Mouse (Mus musculus): ENCODE measurements around the gene Lepr. TPM values are rescaled to one million over a fixed set of nuclear protein-coding genes. Genes with fewer than 3 reads are reported as not detected.
A peak's percentile ranks its signal among the peaks of the same experiment; 100 is the strongest.

The Lepr gene
- 2.9 and 4.5 TPM in 2 replicates for total RNA-seq (2014; rRNA removed; ENCODE audit: low replicate concordance)
- 3.5 and 3.9 TPM in 2 replicates for polyA plus RNA-seq (2015; fragmentation: Nextera tagmentation; extraction: Ambion mirVana)

- no peak for ATAC-seq (ENCODE audit: insufficient read depth, low read depth)
Observed at GRCm38 (mm10) chr4:101717367-101718121, at the start of gene Lepr. Lepr (plus strand) TSS chr4:101717404.

DNA sequence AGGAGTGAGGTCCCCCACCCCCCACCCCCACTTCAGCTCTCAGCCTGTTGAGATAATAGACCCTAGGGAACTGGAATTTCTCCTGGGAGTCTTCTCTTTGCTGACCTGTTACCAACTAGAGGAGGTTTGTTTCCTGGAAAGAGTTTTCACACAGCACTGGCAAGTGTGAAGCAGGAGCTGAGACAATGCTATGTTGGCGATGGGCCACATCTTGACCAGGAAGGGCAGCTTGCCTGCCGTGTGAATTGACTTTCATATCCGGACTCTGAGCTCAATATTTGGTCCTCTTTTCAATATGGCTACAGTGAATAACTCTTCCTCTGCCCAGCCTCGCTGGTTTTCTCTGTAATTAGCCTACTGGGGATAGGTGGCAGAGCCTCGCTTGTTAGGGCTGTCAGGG, 48.0 kb upstream of the Lepr start:
- no peak overlapping the region for H3K4me2 ChIP-seq (ENCODE audit: low read depth, low read length)

More at GRCm38 (mm10) chr4:101717367-101718121, at the start of gene Lepr:
- no peak for DNase-seq (ENCODE audit: low spot score)
- no peak within 1 kb of the TSS for H3K27ac ChIP-seq (ENCODE audit: low read depth)
- no peak for TF ChIP-seq EP300 (IDR thresholded peaks at IDR 0.05; ENCODE audit: low read depth)
- no peak for TF ChIP-seq CTCF (IDR thresholded peaks at IDR 0.05; ENCODE audit: low read depth)
- peaks cover 4% of the 10 kb centered on the region; the same call in 1 of the 2 replicates for H3K4me1 ChIP-seq (ENCODE audit: control insufficient read depth, insufficient read depth)
- H3K4me2 ChIP-seq (ENCODE audit: low read depth, low read length): peak within 1 kb of the TSS; percentile 69
- no peaks in the 10 kb centered on the region for H3K36me3 ChIP-seq (replicated peaks; ENCODE audit: control insufficient read depth, insufficient read depth, low read length)
- no peaks in the 10 kb centered on the region for H3K9me3 ChIP-seq (replicated peaks; ENCODE audit: control insufficient read depth, low read length)
- WGBS: under 1% methylated on average over 50 of the region's 50 CpGs
- H3K4me3 ChIP-seq (ENCODE audit: low read depth, low read length): peak within 1 kb of the TSS; percentile 51
- peak within 1 kb of the TSS; percentile 11; the same call in 1 of the 2 replicates for H3K9ac ChIP-seq (replicated peaks; ENCODE audit: low read depth, low read length)
- peaks cover 15% of the 10 kb centered on the region; the same call in 1 of the 2 replicates for H3K27me3 ChIP-seq (ENCODE audit: control insufficient read depth, insufficient read depth, low read length)

GRCm38 (mm10) chr4:101669811-101670210, 47.4 kb upstream of the Lepr start:
- no peak for ATAC-seq (ENCODE audit: insufficient read depth, low read depth)
- Histone ChIP-seq H3K4me2 (ENCODE audit: low read depth, low read length) (no peak overlapping the region), H3K4me3 (ENCODE audit: low read depth, low read length) (no peak overlapping the region), H3K9me3 (replicated peaks; ENCODE audit: control insufficient read depth, low read length) (0 out of 2 replicates have a peak, but pooled peaks cover 7% of the 10 kb centered on the region), H3K27me3 (ENCODE audit: control insufficient read depth, insufficient read depth, low read length) (no peaks in the 10 kb centered on the region), H3K9ac (replicated peaks; ENCODE audit: low read depth, low read length) (no peak overlapping the region), H3K4me1 (ENCODE audit: control insufficient read depth, insufficient read depth) (no peaks in the 10 kb centered on the region), H3K27ac (ENCODE audit: low read depth) (no peak overlapping the region), H3K36me3 (replicated peaks; ENCODE audit: control insufficient read depth, insufficient read depth, low read length) (no peaks in the 10 kb centered on the region)
- TF ChIP-seq EP300 (IDR thresholded peaks at IDR 0.05; ENCODE audit: low read depth) (no peak), CTCF (IDR thresholded peaks at IDR 0.05; ENCODE audit: low read depth) (no peak)
- 68% methylated on average over 5 of the region's 5 CpGs for WGBS
- DNase-seq (ENCODE audit: low spot score): no peak

More for the DNA sequence above, 48.0 kb upstream of the Lepr start:
- Histone ChIP-seq H3K27ac (ENCODE audit: low read depth) (no peak overlapping the region), H3K36me3 (replicated peaks; ENCODE audit: control insufficient read depth, insufficient read depth, low read length) (no peaks in the 10 kb centered on the region), H3K4me1 (ENCODE audit: control insufficient read depth, insufficient read depth) (no peaks in the 10 kb centered on the region), H3K9ac (replicated peaks; ENCODE audit: low read depth, low read length) (no peak overlapping the region), H3K9me3 (replicated peaks; ENCODE audit: control insufficient read depth, low read length) (0 out of 2 replicates have a peak, but pooled peaks cover 7% of the 10 kb centered on the region), H3K27me3 (ENCODE audit: control insufficient read depth, insufficient read depth, low read length) (no peaks in the 10 kb centered on the region), H3K4me3 (ENCODE audit: low read depth, low read length) (no peak overlapping the region)
- WGBS: 44% methylated on average over 5 of the region's 5 CpGs
- DNase-seq (ENCODE audit: low spot score) (no peak), ATAC-seq (ENCODE audit: insufficient read depth, low read depth) (no peak)
- TF ChIP-seq EP300 (IDR thresholded peaks at IDR 0.05; ENCODE audit: low read depth): no peak

DNA sequence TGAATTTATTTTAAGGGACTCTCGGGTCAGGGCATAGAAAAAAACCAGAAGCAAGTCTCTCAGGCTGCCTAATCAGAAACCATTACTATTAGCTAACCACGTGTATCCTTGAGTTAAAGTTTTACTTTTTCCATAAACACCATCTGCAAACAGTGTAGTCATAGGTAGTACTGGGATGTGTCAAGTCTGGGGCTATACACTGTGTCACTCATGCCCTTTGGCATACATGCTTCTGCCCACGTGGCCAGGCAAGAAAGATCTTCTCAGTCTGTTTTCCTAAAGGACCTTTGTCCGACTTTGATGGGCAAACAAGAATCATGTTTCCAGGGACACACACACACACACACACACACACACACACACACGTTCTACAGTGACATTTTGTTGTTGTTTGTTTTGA, 42.4 kb upstream of the Lepr start:
- TF ChIP-seq CTCF (IDR thresholded peaks at IDR 0.05; ENCODE audit: low read depth): no peak
- no peak for TF ChIP-seq EP300 (IDR thresholded peaks at IDR 0.05; ENCODE audit: low read depth)
- 65% methylated on average over 5 of the region's 5 CpGs for WGBS
- Histone ChIP-seq H3K36me3 (replicated peaks; ENCODE audit: control insufficient read depth, insufficient read depth, low read length) (no peaks in the 10 kb centered on the region), H3K9me3 (replicated peaks; ENCODE audit: control insufficient read depth, low read length) (no peaks in the 10 kb centered on the region), H3K27me3 (ENCODE audit: control insufficient read depth, insufficient read depth, low read length) (no peaks in the 10 kb centered on the region), H3K9ac (replicated peaks; ENCODE audit: low read depth, low read length) (no peak overlapping the region), H3K4me1 (ENCODE audit: control insufficient read depth, insufficient read depth) (no peaks in the 10 kb centered on the region), H3K27ac (ENCODE audit: low read depth) (no peak overlapping the region), H3K4me3 (ENCODE audit: low read depth, low read length) (no peak overlapping the region), H3K4me2 (ENCODE audit: low read depth, low read length) (no peak overlapping the region)
- DNase-seq (ENCODE audit: low spot score): no peak
- ATAC-seq (ENCODE audit: insufficient read depth, low read depth): no peak

DNA sequence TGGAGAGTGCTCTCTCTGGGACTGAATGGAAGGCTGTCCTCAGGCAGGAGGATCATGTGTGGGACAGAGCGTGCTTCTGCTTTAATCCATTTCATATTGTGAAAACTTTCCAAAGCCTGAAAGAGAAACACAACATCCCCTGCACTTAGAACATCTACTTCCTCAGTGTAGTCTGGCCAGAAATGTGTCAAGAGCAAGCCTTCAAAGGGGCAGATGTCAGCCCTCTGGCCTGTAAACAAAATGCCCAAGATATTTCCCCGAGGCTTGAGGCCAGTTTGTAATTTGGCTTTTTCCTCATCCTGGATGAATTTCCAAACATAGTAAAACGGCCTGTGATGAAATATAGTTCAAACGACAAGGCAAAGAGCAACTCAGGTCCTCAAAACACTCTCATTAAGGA, 41.5 kb upstream of the Lepr start:
- TF ChIP-seq CTCF (IDR thresholded peaks at IDR 0.05; ENCODE audit: low read depth): no peak
- TF ChIP-seq EP300 (IDR thresholded peaks at IDR 0.05; ENCODE audit: low read depth): no peak
- DNase-seq (ENCODE audit: low spot score): no peak
- 50% methylated on average over 4 of the region's 4 CpGs for WGBS
- Histone ChIP-seq H3K4me1 (ENCODE audit: control insufficient read depth, insufficient read depth) (no peaks in the 10 kb centered on the region), H3K4me3 (ENCODE audit: low read depth, low read length) (no peak overlapping the region), H3K27ac (ENCODE audit: low read depth) (no peak overlapping the region), H3K9me3 (replicated peaks; ENCODE audit: control insufficient read depth, low read length) (no peaks in the 10 kb centered on the region), H3K36me3 (replicated peaks; ENCODE audit: control insufficient read depth, insufficient read depth, low read length) (no peaks in the 10 kb centered on the region), H3K27me3 (ENCODE audit: control insufficient read depth, insufficient read depth, low read length) (no peaks in the 10 kb centered on the region), H3K9ac (replicated peaks; ENCODE audit: low read depth, low read length) (no peak overlapping the region), H3K4me2 (ENCODE audit: low read depth, low read length) (no peak overlapping the region)
- ATAC-seq (ENCODE audit: insufficient read depth, low read depth): no peak

Data from heart, postnatal 0 days (tissue).